Mouse (Mus musculus): ENCODE results near the gene Limch1. TPM values are rescaled to one million over a fixed set of nuclear protein-coding genes. Genes with fewer than 3 reads are reported as not detected.

Limch1 gene
- polyA plus RNA-seq, 1 experiment from 2014 or later: 6.1 TPM

DNA sequence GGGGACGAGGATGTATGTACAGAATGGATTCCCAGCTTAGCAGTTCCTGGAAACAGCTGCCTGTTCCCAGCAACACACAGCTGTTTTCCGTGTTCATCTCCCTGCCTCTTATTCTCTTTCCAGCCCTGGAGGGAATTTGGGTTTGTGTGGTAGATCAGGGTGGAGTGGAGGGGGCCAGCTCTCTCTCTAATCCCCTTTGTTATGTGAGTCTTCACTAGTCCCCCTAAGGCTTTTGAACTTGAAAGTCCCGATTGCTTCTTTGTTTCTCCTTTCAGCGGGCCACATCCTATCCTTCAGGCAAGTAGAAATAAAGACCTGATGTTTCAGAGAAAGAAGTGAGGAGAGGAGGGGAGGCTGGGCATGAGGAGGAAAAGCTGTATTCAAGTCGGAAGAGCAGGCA, 24.7 kb upstream of the Limch1 start:
- WGBS: 44% methylated on average over 5 of the region's 5 CpGs
- no peak for DNase-seq (ENCODE audit: low spot score)

DNA sequence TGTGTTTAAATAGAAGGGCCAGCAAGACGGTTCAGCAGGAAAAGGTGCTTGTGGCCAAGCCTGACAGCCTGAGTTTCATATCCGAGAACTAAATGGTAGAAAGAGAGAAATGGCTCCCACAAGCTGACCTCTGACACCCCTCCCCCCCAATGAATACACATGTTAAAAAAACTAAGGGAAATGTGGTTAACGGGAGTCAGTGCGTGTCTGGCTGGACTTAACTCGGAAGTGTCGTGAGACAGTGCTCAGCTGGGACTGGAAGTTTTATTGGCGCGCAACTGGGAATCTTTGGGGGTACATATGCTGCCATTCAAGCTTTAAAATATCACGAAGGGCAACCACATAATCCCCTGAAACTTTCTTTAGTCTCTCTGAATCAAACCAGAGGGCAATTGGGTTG, 23.0 kb upstream of the Limch1 start:
- H3K27me3 ChIP-seq (ENCODE audit: control insufficient read depth, insufficient read depth, low read length): no peaks in the 10 kb centered on the region
- DNase-seq (ENCODE audit: low spot score) (no peak), ATAC-seq (ENCODE audit: low FRiP score, low TSS enrichment) (no peak)
- no peaks in the 10 kb centered on the region for H3K36me3 ChIP-seq (ENCODE audit: control insufficient read depth, insufficient read depth, low read length)
- no peak overlapping the region for H3K4me2 ChIP-seq (replicated peaks; ENCODE audit: low read depth)
- H3K4me3 ChIP-seq (ENCODE audit: low read depth, low read length): no peak overlapping the region
- WGBS: 71% methylated on average over 9 of the region's 9 CpGs
- no peak for TF ChIP-seq CTCF (IDR thresholded peaks at IDR 0.05; ENCODE audit: low read depth)
- TF ChIP-seq EP300 (optimal IDR thresholded peaks at IDR 0.05): no peak
- no peak overlapping the region for H3K9ac ChIP-seq (ENCODE audit: low read length)
- no peaks in the 10 kb centered on the region for H3K4me1 ChIP-seq (replicated peaks; ENCODE audit: control insufficient read depth, insufficient read depth)
- no peaks in the 10 kb centered on the region for H3K9me3 ChIP-seq (ENCODE audit: control insufficient read depth, low read length)
- H3K27ac ChIP-seq (replicated peaks): no peak overlapping the region

More for the DNA sequence above, 24.7 kb upstream of the Limch1 start:
- Histone ChIP-seq H3K27me3 (ENCODE audit: control insufficient read depth, insufficient read depth, low read length) (no peaks in the 10 kb centered on the region), H3K4me1 (replicated peaks; ENCODE audit: control insufficient read depth, insufficient read depth) (no peaks in the 10 kb centered on the region), H3K9ac (ENCODE audit: low read length) (no peak overlapping the region), H3K9me3 (ENCODE audit: control insufficient read depth, low read length) (no peaks in the 10 kb centered on the region), H3K4me3 (ENCODE audit: low read depth, low read length) (no peak overlapping the region), H3K4me2 (replicated peaks; ENCODE audit: low read depth) (no peak overlapping the region), H3K27ac (replicated peaks) (no peak overlapping the region), H3K36me3 (ENCODE audit: control insufficient read depth, insufficient read depth, low read length) (no peaks in the 10 kb centered on the region)
- no peak for TF ChIP-seq EP300 (optimal IDR thresholded peaks at IDR 0.05)
- TF ChIP-seq CTCF (IDR thresholded peaks at IDR 0.05; ENCODE audit: low read depth): no peak
- no peak for ATAC-seq (ENCODE audit: low FRiP score, low TSS enrichment)

DNA sequence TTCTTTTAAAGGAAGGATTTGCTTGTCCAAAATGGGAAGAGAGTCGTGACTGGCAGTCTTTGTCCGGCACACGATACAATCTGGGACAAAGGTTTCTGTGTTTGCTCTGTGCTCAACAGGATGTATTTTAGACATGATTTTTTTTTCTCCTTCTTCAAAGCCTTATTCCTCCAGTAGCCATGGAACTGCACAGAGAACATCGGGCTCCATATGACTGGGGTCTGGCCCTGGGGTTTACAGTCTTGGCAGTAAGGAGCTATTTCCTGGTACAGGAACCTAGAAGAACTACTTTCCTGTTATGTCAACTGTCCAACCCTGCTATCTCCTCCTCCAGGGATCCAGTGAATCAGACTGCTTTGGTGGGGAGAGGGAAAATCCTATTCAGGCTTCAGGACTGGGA, 22.6 kb upstream of the Limch1 start:
- H3K36me3 ChIP-seq (ENCODE audit: control insufficient read depth, insufficient read depth, low read length): no peaks in the 10 kb centered on the region
- H3K4me1 ChIP-seq (replicated peaks; ENCODE audit: control insufficient read depth, insufficient read depth): no peaks in the 10 kb centered on the region
- H3K4me2 ChIP-seq (replicated peaks; ENCODE audit: low read depth): no peak overlapping the region
- DNase-seq (ENCODE audit: low spot score): no peak
- no peak for ATAC-seq (ENCODE audit: low FRiP score, low TSS enrichment)
- H3K4me3 ChIP-seq (ENCODE audit: low read depth, low read length): no peak overlapping the region
- TF ChIP-seq CTCF (IDR thresholded peaks at IDR 0.05; ENCODE audit: low read depth) (no peak), EP300 (optimal IDR thresholded peaks at IDR 0.05) (no peak)
- H3K9me3 ChIP-seq (ENCODE audit: control insufficient read depth, low read length): no peaks in the 10 kb centered on the region
- 40% methylated on average over 4 of the region's 4 CpGs for WGBS
- no peak overlapping the region for H3K27ac ChIP-seq (replicated peaks)
- H3K27me3 ChIP-seq (ENCODE audit: control insufficient read depth, insufficient read depth, low read length): no peaks in the 10 kb centered on the region
- no peak overlapping the region for H3K9ac ChIP-seq (ENCODE audit: low read length)

DNA sequence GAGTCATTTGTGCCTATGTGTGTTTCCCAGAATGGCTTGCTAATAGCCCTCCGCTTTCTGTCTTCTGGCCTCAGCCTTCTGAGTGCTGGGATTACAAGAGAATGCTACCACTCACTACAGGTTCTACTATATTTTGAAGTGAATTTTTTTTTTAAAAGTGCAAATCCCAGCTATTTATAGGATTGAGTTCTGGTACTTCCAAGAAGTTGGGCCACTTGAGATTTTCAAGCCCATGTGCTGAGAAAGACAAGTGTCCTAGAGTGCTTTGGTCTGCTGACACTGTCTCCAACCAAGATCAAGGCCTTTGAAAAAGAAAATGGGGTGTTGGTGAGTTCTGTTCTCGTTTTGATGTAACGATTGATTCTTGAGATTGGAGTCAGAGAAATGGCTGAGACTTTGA, 22.0 kb upstream of the Limch1 start:
- H3K4me3 ChIP-seq (ENCODE audit: low read depth, low read length): no peak overlapping the region
- 58% methylated on average over 3 of the region's 3 CpGs for WGBS
- H3K36me3 ChIP-seq (ENCODE audit: control insufficient read depth, insufficient read depth, low read length): no peaks in the 10 kb centered on the region
- H3K4me2 ChIP-seq (replicated peaks; ENCODE audit: low read depth): no peak overlapping the region
- ATAC-seq (ENCODE audit: low FRiP score, low TSS enrichment): no peak
- no peak for TF ChIP-seq CTCF (IDR thresholded peaks at IDR 0.05; ENCODE audit: low read depth)
- no peak for TF ChIP-seq EP300 (optimal IDR thresholded peaks at IDR 0.05)
- H3K9ac ChIP-seq (ENCODE audit: low read length): no peak overlapping the region
- no peak overlapping the region for H3K27ac ChIP-seq (replicated peaks)
- no peaks in the 10 kb centered on the region for H3K4me1 ChIP-seq (replicated peaks; ENCODE audit: control insufficient read depth, insufficient read depth)
- no peak for DNase-seq (ENCODE audit: low spot score)
- H3K9me3 ChIP-seq (ENCODE audit: control insufficient read depth, low read length): no peaks in the 10 kb centered on the region
- H3K27me3 ChIP-seq (ENCODE audit: control insufficient read depth, insufficient read depth, low read length): no peaks in the 10 kb centered on the region

DNA sequence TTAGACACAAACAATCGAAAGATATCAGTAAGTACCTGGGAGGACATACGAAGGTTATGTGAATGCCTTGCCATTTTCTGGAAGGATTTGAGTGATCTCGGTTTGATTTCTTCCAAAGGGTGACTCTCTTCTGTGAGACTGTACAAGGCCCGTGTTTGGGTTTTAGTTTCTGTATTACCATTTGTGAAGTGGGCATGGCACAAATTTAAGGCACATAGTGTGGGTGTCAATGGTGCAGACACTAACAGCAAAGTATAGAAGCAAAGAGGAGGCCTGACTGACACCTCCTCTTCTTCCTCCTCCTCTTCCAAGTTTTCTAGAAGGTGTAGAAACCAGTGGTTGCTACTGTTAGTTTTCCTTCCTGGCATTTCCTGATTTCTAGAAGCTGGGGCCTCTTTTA, 16.3 kb upstream of the Limch1 start:
- no peak overlapping the region for H3K4me2 ChIP-seq (replicated peaks; ENCODE audit: low read depth)
- H3K4me3 ChIP-seq (ENCODE audit: low read depth, low read length): no peak overlapping the region
- no peak for ATAC-seq (ENCODE audit: low FRiP score, low TSS enrichment)
- H3K4me1 ChIP-seq (replicated peaks; ENCODE audit: control insufficient read depth, insufficient read depth): no peaks in the 10 kb centered on the region
- no peak for DNase-seq (ENCODE audit: low spot score)
- H3K9ac ChIP-seq (ENCODE audit: low read length): no peak overlapping the region
- H3K27me3 ChIP-seq (ENCODE audit: control insufficient read depth, insufficient read depth, low read length): no peaks in the 10 kb centered on the region
- no peaks in the 10 kb centered on the region for H3K36me3 ChIP-seq (ENCODE audit: control insufficient read depth, insufficient read depth, low read length)
- H3K9me3 ChIP-seq (ENCODE audit: control insufficient read depth, low read length): no peaks in the 10 kb centered on the region
- TF ChIP-seq CTCF (IDR thresholded peaks at IDR 0.05; ENCODE audit: low read depth) (no peak), EP300 (optimal IDR thresholded peaks at IDR 0.05) (no peak)
- WGBS: 87% methylated on average over 4 of the region's 4 CpGs
- no peak overlapping the region for H3K27ac ChIP-seq (replicated peaks)

DNA sequence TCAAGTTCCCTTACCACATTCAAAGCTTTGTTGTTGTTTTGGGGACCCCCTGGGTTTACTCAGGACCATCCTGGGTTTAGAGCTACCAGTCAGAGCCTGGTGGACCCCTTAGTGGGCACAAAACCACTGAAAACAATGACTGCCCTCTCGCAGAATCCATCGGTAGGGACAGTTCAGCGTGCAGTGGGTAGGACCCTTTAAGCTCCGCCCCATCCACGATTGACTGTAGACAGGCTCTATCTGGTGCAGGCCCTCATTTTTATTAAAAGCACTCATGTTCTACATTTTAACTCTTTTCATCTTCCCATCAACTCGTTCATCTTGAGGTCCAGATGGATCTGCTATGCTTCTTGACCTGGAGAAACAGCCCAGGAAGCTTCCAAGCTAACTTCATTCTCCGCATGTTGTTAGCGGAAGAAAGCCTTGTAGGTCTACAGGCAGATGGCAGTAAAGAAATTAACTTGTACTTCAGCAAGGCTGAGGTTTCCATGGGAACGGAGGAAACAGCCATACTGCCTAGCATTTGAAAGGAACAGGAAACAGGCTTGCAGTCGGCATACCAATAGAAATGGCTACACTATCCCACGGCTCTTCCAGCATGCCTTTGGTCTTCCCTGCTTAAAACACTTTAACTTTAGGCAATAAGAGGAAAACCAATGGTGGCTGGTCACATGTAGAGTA, 14.9 kb upstream of the Limch1 start:
- no peak overlapping the region for H3K4me2 ChIP-seq (replicated peaks; ENCODE audit: low read depth)
- H3K9me3 ChIP-seq (ENCODE audit: control insufficient read depth, low read length): no peaks in the 10 kb centered on the region
- no peak overlapping the region for H3K4me3 ChIP-seq (ENCODE audit: low read depth, low read length)
- no peaks in the 10 kb centered on the region for H3K27me3 ChIP-seq (ENCODE audit: control insufficient read depth, insufficient read depth, low read length)
- no peak overlapping the region for H3K9ac ChIP-seq (ENCODE audit: low read length)
- H3K36me3 ChIP-seq (ENCODE audit: control insufficient read depth, insufficient read depth, low read length): no peaks in the 10 kb centered on the region
- DNase-seq (ENCODE audit: low spot score) (no peak), ATAC-seq (ENCODE audit: low FRiP score, low TSS enrichment) (no peak)
- no peak overlapping the region for H3K27ac ChIP-seq (replicated peaks)
- TF ChIP-seq EP300 (optimal IDR thresholded peaks at IDR 0.05): no peak
- TF ChIP-seq CTCF (IDR thresholded peaks at IDR 0.05; ENCODE audit: low read depth): 0 out of 2 replicates have a peak, but pooled peaks have one; percentile 23
- no peaks in the 10 kb centered on the region for H3K4me1 ChIP-seq (replicated peaks; ENCODE audit: control insufficient read depth, insufficient read depth)
- WGBS: 57% methylated on average over 11 of the region's 11 CpGs

Measured in stomach, postnatal 0 days (tissue).